Mouse (Mus musculus) stomach, postnatal 0 days (tissue): ENCODE results near the gene Supt20. TPM values are rescaled to one million over a fixed set of nuclear protein-coding genes. Genes with fewer than 3 reads are reported as not detected.

Source experiments
- ATAC-seq: fragments of 200-750 bp; cut with Nextera tagmentation; 2 replicates; pipeline ENCODE4 v1.8.0; 2017; ENCODE audit not compliant: low FRiP score, low TSS enrichment
- DNase-seq: peaks from one replicate; pipeline ENCODE4 v3.0.0-alpha.2; 2016; ENCODE audit warnings: low spot score
- H3K27ac ChIP-seq: fragments of 300-500 bp; sonication (generic); replicated peaks from 2 replicates; pipeline ENCODE4 v1.5.1; 2014; ENCODE audit warnings: mild to moderate bottlenecking, control low read depth
- H3K27me3 ChIP-seq: fragments of 300-500 bp; sonication (generic); 2 replicates; pipeline ENCODE4 v1.6.1; 2014; ENCODE audit warnings: low read length; ENCODE audit not compliant: control insufficient read depth, insufficient read depth
- H3K36me3 ChIP-seq: fragments of 300-500 bp; sonication (generic); 2 replicates; pipeline ENCODE4 v1.6.1; 2014; ENCODE audit warnings: low read length, mixed read lengths; ENCODE audit not compliant: control insufficient read depth, insufficient read depth
- H3K4me1 ChIP-seq: fragments of 300-500 bp; sonication (generic); replicated peaks from 2 replicates; pipeline ENCODE4 v1.6.1; 2014; ENCODE audit warnings: antibody characterized with exemption; ENCODE audit not compliant: control insufficient read depth, insufficient read depth
- H3K4me2 ChIP-seq: fragments of 300-500 bp; sonication (generic); replicated peaks from 2 replicates; pipeline ENCODE4 v1.6.1; 2014; ENCODE audit warnings: low read depth, mild to moderate bottlenecking, control low read depth, moderate library complexity
- H3K4me3 ChIP-seq: fragments of 300-500 bp; sonication (generic); 2 replicates; pipeline ENCODE4 v1.5.1; 2014; ENCODE audit warnings: low read depth, low read length, control low read depth
- H3K9ac ChIP-seq: fragments of 300-500 bp; sonication (generic); 2 replicates; pipeline ENCODE4 v1.6.1; 2014; ENCODE audit warnings: mild to moderate bottlenecking, low read length, control low read depth, mixed read lengths
- H3K9me3 ChIP-seq: fragments of 300-500 bp; sonication (generic); 2 replicates; pipeline ENCODE4 v1.6.1; 2016; ENCODE audit warnings: low read length; ENCODE audit not compliant: control insufficient read depth
- CTCF ChIP-seq: IDR thresholded peaks from 2 replicates; pipeline ENCODE4 v1.5.1; 2016; ENCODE audit warnings: antibody characterized with exemption, low read depth, mild to moderate bottlenecking, moderate library complexity
- EP300 ChIP-seq: optimal IDR thresholded peaks from 2 replicates; pipeline ENCODE3; 2016; ENCODE audit warnings: antibody characterized with exemption
- WGBS: fragments of 180-500 bp; shearing (Covaris S2); extraction: QIAGEN DNeasy Blood & Tissue Kit; methylation state at CpG from one replicate; pipeline ENCODE4 v1.1.7; 2014; 5-methylcytosine and 5-hydroxymethylcytosine counted together
- polyA plus RNA-seq: library from polyadenylated mRNA; unstranded; fragments of >200 nt; fragmentation: Nextera tagmentation; extraction: Ambion mirVana; gene quantifications from 2 replicates; pipeline ENCODE4 v1.2.1, GENCODE M21; 2015

Supt20 gene
- polyA plus RNA-seq, 1 experiment from 2014 or later = 36.0 TPM

DNA sequence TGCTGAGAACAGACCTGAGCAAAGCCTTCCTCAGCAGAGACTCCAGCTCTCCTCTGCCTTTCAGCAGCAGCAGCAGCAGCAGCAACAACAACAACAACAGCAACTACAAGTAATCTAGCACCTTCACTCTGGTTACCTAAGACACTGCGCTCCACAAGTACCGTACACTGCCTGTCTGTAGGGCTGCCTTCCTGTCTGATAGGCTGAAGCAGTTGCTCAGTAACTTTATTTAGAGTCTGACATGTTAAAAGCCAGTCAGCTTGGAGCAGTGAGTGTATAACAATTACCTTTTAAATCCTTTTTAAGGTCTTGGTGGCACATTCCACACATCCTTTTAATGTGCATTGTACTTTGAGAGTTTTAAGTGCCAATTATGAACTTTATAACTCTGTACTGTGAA lies 35.0 kb downstream of the Supt20 start:
- H3K4me3 ChIP-seq = no peak overlapping the region
- no peaks in the 10 kb centered on the region for H3K4me1 ChIP-seq
- no peak for ATAC-seq
- H3K9ac ChIP-seq = no peak overlapping the region
- peaks cover 22% of the 10 kb centered on the region for H3K36me3 ChIP-seq
- DNase-seq = no peak
- no peak for TF ChIP-seq CTCF
- no peak for TF ChIP-seq EP300
- H3K9me3 ChIP-seq = no peaks in the 10 kb centered on the region
- WGBS = 93% methylated on average over 2 of the region's 2 CpGs
- no peak overlapping the region for H3K4me2 ChIP-seq
- no peaks in the 10 kb centered on the region for H3K27me3 ChIP-seq
- H3K27ac ChIP-seq = no peak overlapping the region

DNA sequence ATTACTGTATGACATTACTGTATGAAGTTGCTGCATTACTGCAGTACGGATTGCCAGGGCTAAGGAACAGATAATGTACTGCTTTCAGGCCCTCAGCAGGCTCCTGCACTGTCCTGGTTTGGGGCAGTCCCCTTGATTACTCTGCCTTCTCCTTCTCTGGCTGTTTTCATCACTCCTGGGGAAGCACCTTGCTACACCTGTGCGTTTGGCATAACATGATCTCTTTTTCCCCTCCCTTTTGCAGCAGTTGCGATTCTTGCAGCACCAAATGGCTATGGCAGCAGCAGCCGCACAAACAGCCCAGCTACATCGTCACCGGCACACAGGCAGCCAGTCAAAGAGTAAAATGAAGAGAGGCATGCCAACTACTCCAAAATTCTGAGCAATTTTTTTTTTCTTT lies 35.5 kb downstream of the Supt20 start:
- DNase-seq = no peak
- Histone ChIP-seq H3K4me1 (no peaks in the 10 kb centered on the region), H3K27me3 (no peaks in the 10 kb centered on the region), H3K9ac (no peak overlapping the region), H3K27ac (no peak overlapping the region), H3K4me3 (no peak overlapping the region), H3K4me2 (no peak overlapping the region), H3K9me3 (no peaks in the 10 kb centered on the region), H3K36me3 (peaks cover 22% of the 10 kb centered on the region)
- TF ChIP-seq CTCF (no peak), EP300 (no peak)
- WGBS = 91% methylated on average over 6 of the region's 6 CpGs
- ATAC-seq = no peak

DNA sequence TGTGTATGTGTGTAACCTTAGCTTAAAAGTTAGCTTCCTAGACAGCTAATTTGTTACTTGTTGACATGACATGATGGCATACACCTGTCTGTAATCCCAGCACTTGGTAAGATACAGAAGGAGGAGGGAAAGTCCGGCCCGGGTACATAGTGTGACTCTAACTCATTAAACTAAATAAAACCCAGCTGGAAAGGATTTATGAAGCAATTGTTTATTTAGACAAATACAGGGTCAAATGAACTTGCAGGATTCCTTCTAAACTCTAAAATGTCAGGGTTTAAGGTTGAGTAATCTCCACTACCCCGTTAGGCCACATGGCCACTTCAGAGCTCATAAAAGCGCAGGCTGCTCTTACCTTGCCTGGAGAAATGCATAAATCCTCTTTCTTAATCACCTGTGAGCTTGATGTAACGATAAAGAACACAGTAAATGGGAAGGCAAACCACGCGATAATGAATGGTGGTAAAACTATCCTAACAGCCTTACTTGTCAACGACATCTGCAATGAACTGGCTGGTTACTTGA lies 39.1 kb downstream of the Supt20 start:
- Histone ChIP-seq H3K4me3 (no peak overlapping the region), H3K27me3 (no peaks in the 10 kb centered on the region), H3K9ac (no peak overlapping the region), H3K4me2 (no peak overlapping the region), H3K27ac (no peak overlapping the region), H3K36me3 (peaks cover 22% of the 10 kb centered on the region), H3K9me3 (no peaks in the 10 kb centered on the region), H3K4me1 (no peaks in the 10 kb centered on the region)
- WGBS = 51% methylated on average over 8 of the region's 8 CpGs
- no peak for DNase-seq
- ATAC-seq = no peak
- TF ChIP-seq EP300 = no peak
- TF ChIP-seq CTCF = no peak

DNA sequence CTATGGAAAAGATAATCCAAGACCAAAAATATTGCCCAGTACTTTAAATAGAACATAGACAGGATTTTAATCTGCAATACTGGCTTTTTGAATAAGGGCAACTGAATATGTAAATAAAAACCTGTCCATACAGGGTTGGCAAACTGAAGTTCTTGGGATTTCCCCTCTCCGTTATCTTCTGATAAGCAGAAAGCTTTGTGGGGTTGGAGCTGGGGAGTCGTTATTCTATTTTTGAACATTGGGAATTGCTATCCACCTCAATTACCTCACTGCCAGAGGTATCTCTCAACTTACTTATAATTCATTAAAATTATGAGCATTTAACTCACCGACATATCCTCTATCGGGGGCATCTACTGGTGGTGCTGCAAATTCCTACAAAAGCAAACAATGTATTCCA lies 39.8 kb downstream of the Supt20 start:
- 70% methylated on average over 4 of the region's 4 CpGs for WGBS
- Histone ChIP-seq H3K27ac (no peak overlapping the region), H3K27me3 (no peaks in the 10 kb centered on the region), H3K4me2 (no peak overlapping the region), H3K9me3 (no peaks in the 10 kb centered on the region), H3K4me1 (no peaks in the 10 kb centered on the region), H3K36me3 (peaks cover 18% of the 10 kb centered on the region), H3K9ac (no peak overlapping the region), H3K4me3 (no peak overlapping the region)
- DNase-seq (no peak), ATAC-seq (no peak)
- TF ChIP-seq CTCF = no peak
- no peak for TF ChIP-seq EP300

DNA sequence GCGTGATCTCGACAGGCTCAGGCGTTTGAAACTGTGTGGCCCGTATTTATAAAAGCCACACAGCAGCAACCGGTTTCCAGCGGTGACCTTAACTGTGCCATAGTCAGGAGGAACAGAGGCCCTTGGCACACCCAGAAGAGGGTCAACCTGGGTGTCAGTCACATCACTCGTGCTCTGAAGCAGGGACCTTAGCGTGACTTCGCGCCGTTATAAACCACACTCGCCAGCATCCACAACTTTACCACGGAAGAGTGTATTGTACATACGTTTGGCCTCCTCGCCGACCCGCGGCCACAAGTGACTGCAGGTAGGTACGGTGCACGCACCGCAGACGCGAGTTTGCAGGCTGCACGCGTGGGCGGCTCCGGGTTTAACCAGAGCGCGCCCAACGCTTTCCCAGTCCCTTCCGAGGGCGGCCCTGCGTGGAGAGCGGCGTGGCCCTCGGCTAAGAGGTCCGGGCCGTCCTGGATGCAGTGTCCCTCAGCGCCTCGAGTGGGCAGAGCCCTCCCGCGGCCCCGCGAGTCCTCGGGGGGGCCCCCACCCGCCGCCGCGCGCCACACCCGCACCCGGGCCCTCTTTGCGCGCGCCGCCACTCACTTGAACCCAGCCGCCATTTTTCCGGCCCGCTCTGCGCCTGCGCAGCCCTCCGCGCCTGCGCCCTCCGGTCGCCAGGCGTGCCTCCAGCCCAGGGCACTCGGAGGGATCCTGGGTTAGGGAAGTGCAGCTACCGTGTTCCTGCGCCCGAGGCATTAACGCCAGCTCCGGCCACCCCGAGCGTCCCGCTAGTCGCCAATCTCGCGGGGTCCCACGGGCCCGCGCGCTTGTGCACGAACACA lies 42.0 kb downstream of the Supt20 start:
- Histone ChIP-seq H3K27ac (peak overlapping the region; percentile 99), H3K9me3 (no peaks in the 10 kb centered on the region), H3K9ac (peak overlapping the region; percentile 93), H3K27me3 (no peaks in the 10 kb centered on the region), H3K4me1 (no peaks in the 10 kb centered on the region), H3K4me3 (peak overlapping the region; percentile 88), H3K36me3 (peaks cover 7% of the 10 kb centered on the region; the same call in 1 of the 2 replicates), H3K4me2 (peak overlapping the region; percentile 93)
- peak; percentile 93 for ATAC-seq
- peak; percentile 92 for DNase-seq
- WGBS = under 1% methylated on average over 73 of the region's 84 CpGs
- TF ChIP-seq EP300 (no peak), CTCF (no peak)
